Mouse (Mus musculus): Measurements from ENCODE around the gene Ddx19b. TPM values are rescaled to one million over a fixed set of nuclear protein-coding genes. Genes with fewer than 3 reads are reported as not detected.

The Ddx19b gene
- polyA plus RNA-seq, 1 experiment from 2014 or later, result 8.3 TPM

- peak overlapping the region; percentile 34 for H3K4me3 ChIP-seq (ENCODE audit: low read depth, low read length)
- H3K27me3 ChIP-seq (ENCODE audit: control insufficient read depth, insufficient read depth, low read length), result no peaks in the 10 kb centered on the region
- peak overlapping the region; percentile 14 for H3K9ac ChIP-seq (ENCODE audit: low read length)
- no peaks in the 10 kb centered on the region for H3K9me3 ChIP-seq (ENCODE audit: control insufficient read depth, low read length)
- peaks cover 12% of the 10 kb centered on the region for H3K4me1 ChIP-seq (ENCODE audit: control insufficient read depth, insufficient read depth, low read length)
- no peak for DNase-seq (ENCODE audit: low spot score, missing footprints)
- no peaks in the 10 kb centered on the region for H3K36me3 ChIP-seq (ENCODE audit: control insufficient read depth, insufficient read depth, low read length)
- under 1% methylated on average over 14 of the region's 14 CpGs for WGBS
- ATAC-seq (ENCODE audit: low FRiP score), result peak; percentile 45
- peak overlapping the region; percentile 53 for H3K4me2 ChIP-seq
- H3K27ac ChIP-seq (ENCODE audit: low read depth, low read length), result peak overlapping the region; percentile 26; the same call in 1 of the 2 replicates
Measured at GRCm38 (mm10) chr8:111061688-111062071, 30.1 kb upstream of the Ddx19b start.

- Histone ChIP-seq H3K4me1 (ENCODE audit: control insufficient read depth, insufficient read depth, low read length) (peaks cover 12% of the 10 kb centered on the region), H3K27ac (ENCODE audit: low read depth, low read length) (no peak overlapping the region), H3K36me3 (ENCODE audit: control insufficient read depth, insufficient read depth, low read length) (peaks cover 15% of the 10 kb centered on the region), H3K4me3 (ENCODE audit: low read depth, low read length) (no peak overlapping the region), H3K9ac (ENCODE audit: low read length) (no peak overlapping the region), H3K9me3 (ENCODE audit: control insufficient read depth, low read length) (no peaks in the 10 kb centered on the region), H3K27me3 (ENCODE audit: control insufficient read depth, insufficient read depth, low read length) (no peaks in the 10 kb centered on the region), H3K4me2 (no peak overlapping the region)
- no peak for ATAC-seq (ENCODE audit: low FRiP score)
- DNase-seq (ENCODE audit: low spot score, missing footprints), result no peak
- 83% methylated on average over 2 of the region's 2 CpGs for WGBS
Measured at GRCm38 (mm10) chr8:111058946-111059572, 27.5 kb upstream of the Ddx19b start.

GRCm38 (mm10) chr8:111056691-111057293 is 25.2 kb upstream of the Ddx19b start:
- Histone ChIP-seq H3K9ac (ENCODE audit: low read length) (peak overlapping the region; percentile 90), H3K4me2 (peak overlapping the region; percentile 99), H3K27me3 (ENCODE audit: control insufficient read depth, insufficient read depth, low read length) (no peaks in the 10 kb centered on the region), H3K4me3 (ENCODE audit: low read depth, low read length) (peak overlapping the region; percentile 100), H3K36me3 (ENCODE audit: control insufficient read depth, insufficient read depth, low read length) (peaks cover 31% of the 10 kb centered on the region), H3K4me1 (ENCODE audit: control insufficient read depth, insufficient read depth, low read length) (peaks cover 12% of the 10 kb centered on the region), H3K9me3 (ENCODE audit: control insufficient read depth, low read length) (no peaks in the 10 kb centered on the region), H3K27ac (ENCODE audit: low read depth, low read length) (peak overlapping the region; percentile 20; the same call in 1 of the 2 replicates)
- WGBS, result 1% methylated on average over 60 of the region's 63 CpGs
- DNase-seq (ENCODE audit: low spot score, missing footprints), result peak; percentile 88
- ATAC-seq (ENCODE audit: low FRiP score), result peak; percentile 57

- H3K36me3 ChIP-seq (ENCODE audit: control insufficient read depth, insufficient read depth, low read length), result peaks cover 31% of the 10 kb centered on the region
- ATAC-seq (ENCODE audit: low FRiP score) (peak; percentile 93), DNase-seq (ENCODE audit: low spot score, missing footprints) (peak; percentile 98)
- peak within 1 kb of the TSS; percentile 90 for H3K9ac ChIP-seq (ENCODE audit: low read length)
- H3K27ac ChIP-seq (ENCODE audit: low read depth, low read length), result peak within 1 kb of the TSS; percentile 20; the same call in 1 of the 2 replicates
- under 1% methylated on average over 62 of the region's 68 CpGs for WGBS
- H3K27me3 ChIP-seq (ENCODE audit: control insufficient read depth, insufficient read depth, low read length), result no peaks in the 10 kb centered on the region
- H3K4me3 ChIP-seq (ENCODE audit: low read depth, low read length), result peak within 1 kb of the TSS; percentile 100
- no peaks in the 10 kb centered on the region for H3K9me3 ChIP-seq (ENCODE audit: control insufficient read depth, low read length)
- H3K4me2 ChIP-seq, result peak within 1 kb of the TSS; percentile 99
- H3K4me1 ChIP-seq (ENCODE audit: control insufficient read depth, insufficient read depth, low read length), result peaks cover 11% of the 10 kb centered on the region
Measured at GRCm38 (mm10) chr8:111056158-111056663, 24.7 kb upstream of the Ddx19b start, which contains the start of gene Exosc6. Exosc6 (plus strand) TSS chr8:111056339.

- Histone ChIP-seq H3K27me3 (ENCODE audit: control insufficient read depth, insufficient read depth, low read length) (no peaks in the 10 kb centered on the region), H3K4me2 (no peak overlapping the region)
- peak; percentile 34; the same call in 1 of the 2 replicates for ATAC-seq (ENCODE audit: low FRiP score)
Measured at GRCm38 (mm10) chr8:111055661-111056060, 24.1 kb upstream of the Ddx19b start.

GRCm38 (mm10) chr8:111055031-111055634 is 23.6 kb upstream of the Ddx19b start:
- 92% methylated on average over 17 of the region's 17 CpGs for WGBS
- no peaks in the 10 kb centered on the region for H3K27me3 ChIP-seq (ENCODE audit: control insufficient read depth, insufficient read depth, low read length)
- H3K9ac ChIP-seq (ENCODE audit: low read length), result no peak overlapping the region
- H3K4me2 ChIP-seq, result no peak overlapping the region
- peaks cover 40% of the 10 kb centered on the region for H3K36me3 ChIP-seq (ENCODE audit: control insufficient read depth, insufficient read depth, low read length)
- peaks cover 9% of the 10 kb centered on the region for H3K4me1 ChIP-seq (ENCODE audit: control insufficient read depth, insufficient read depth, low read length)
- ATAC-seq (ENCODE audit: low FRiP score) (no peak), DNase-seq (ENCODE audit: low spot score, missing footprints) (no peak)
- H3K4me3 ChIP-seq (ENCODE audit: low read depth, low read length), result no peak overlapping the region
- no peak overlapping the region for H3K27ac ChIP-seq (ENCODE audit: low read depth, low read length)
- no peaks in the 10 kb centered on the region for H3K9me3 ChIP-seq (ENCODE audit: control insufficient read depth, low read length)

More at GRCm38 (mm10) chr8:111055661-111056060, 24.1 kb upstream of the Ddx19b start:
- Histone ChIP-seq H3K9ac (ENCODE audit: low read length) (no peak overlapping the region), H3K4me1 (ENCODE audit: control insufficient read depth, insufficient read depth, low read length) (peaks cover 9% of the 10 kb centered on the region), H3K36me3 (ENCODE audit: control insufficient read depth, insufficient read depth, low read length) (peaks cover 35% of the 10 kb centered on the region), H3K4me3 (ENCODE audit: low read depth, low read length) (peak overlapping the region; percentile 100; the same call in 1 of the 2 replicates), H3K9me3 (ENCODE audit: control insufficient read depth, low read length) (no peaks in the 10 kb centered on the region), H3K27ac (ENCODE audit: low read depth, low read length) (no peak overlapping the region)
- 71% methylated on average over 2 of the region's 2 CpGs for WGBS
- no peak for DNase-seq (ENCODE audit: low spot score, missing footprints)

- WGBS, result 95% methylated on average over 12 of the region's 12 CpGs
- no peaks in the 10 kb centered on the region for H3K9me3 ChIP-seq (ENCODE audit: control insufficient read depth, low read length)
Measured at GRCm38 (mm10) chr8:111053827-111054518, 22.4 kb upstream of the Ddx19b start.

GRCm38 (mm10) chr8:111049106-111049505 is 17.6 kb upstream of the Ddx19b start:
- H3K9ac ChIP-seq (ENCODE audit: low read length), result no peak overlapping the region
- WGBS, result 98% methylated on average over 7 of the region's 7 CpGs
- no peak overlapping the region for H3K4me3 ChIP-seq (ENCODE audit: low read depth, low read length)
- DNase-seq (ENCODE audit: low spot score, missing footprints) (no peak), ATAC-seq (ENCODE audit: low FRiP score) (no peak)
- H3K36me3 ChIP-seq (ENCODE audit: control insufficient read depth, insufficient read depth, low read length), result peaks cover 62% of the 10 kb centered on the region
- no peaks in the 10 kb centered on the region for H3K27me3 ChIP-seq (ENCODE audit: control insufficient read depth, insufficient read depth, low read length)
- H3K9me3 ChIP-seq (ENCODE audit: control insufficient read depth, low read length), result no peaks in the 10 kb centered on the region
- H3K4me1 ChIP-seq (ENCODE audit: control insufficient read depth, insufficient read depth, low read length), result no peaks in the 10 kb centered on the region
- no peak overlapping the region for H3K27ac ChIP-seq (ENCODE audit: low read depth, low read length)
- H3K4me2 ChIP-seq, result no peak overlapping the region

More at GRCm38 (mm10) chr8:111053827-111054518, 22.4 kb upstream of the Ddx19b start:
- H3K36me3 ChIP-seq (ENCODE audit: control insufficient read depth, insufficient read depth, low read length), result peaks cover 51% of the 10 kb centered on the region
- H3K27ac ChIP-seq (ENCODE audit: low read depth, low read length), result no peak overlapping the region
- no peaks in the 10 kb centered on the region for H3K27me3 ChIP-seq (ENCODE audit: control insufficient read depth, insufficient read depth, low read length)
- H3K9ac ChIP-seq (ENCODE audit: low read length), result no peak overlapping the region
- DNase-seq (ENCODE audit: low spot score, missing footprints) (no peak), ATAC-seq (ENCODE audit: low FRiP score) (no peak)
- peaks cover 9% of the 10 kb centered on the region for H3K4me1 ChIP-seq (ENCODE audit: control insufficient read depth, insufficient read depth, low read length)
- no peak overlapping the region for H3K4me3 ChIP-seq (ENCODE audit: low read depth, low read length)
- H3K4me2 ChIP-seq, result no peak overlapping the region

All from midbrain, embryonic 11.5 days (tissue).